Mouse (Mus musculus) natural killer cell, adult 2 months (primary cell): ENCODE results near the gene Nkpd1.

Experiments
- DNase-seq, 2 experiments: peaks; one replicate each; pipeline ENCODE4 v3.0.0; 2022; ENCODE audit warnings: low spot score in 2 of 2

The Nkpd1 gene

DNA sequence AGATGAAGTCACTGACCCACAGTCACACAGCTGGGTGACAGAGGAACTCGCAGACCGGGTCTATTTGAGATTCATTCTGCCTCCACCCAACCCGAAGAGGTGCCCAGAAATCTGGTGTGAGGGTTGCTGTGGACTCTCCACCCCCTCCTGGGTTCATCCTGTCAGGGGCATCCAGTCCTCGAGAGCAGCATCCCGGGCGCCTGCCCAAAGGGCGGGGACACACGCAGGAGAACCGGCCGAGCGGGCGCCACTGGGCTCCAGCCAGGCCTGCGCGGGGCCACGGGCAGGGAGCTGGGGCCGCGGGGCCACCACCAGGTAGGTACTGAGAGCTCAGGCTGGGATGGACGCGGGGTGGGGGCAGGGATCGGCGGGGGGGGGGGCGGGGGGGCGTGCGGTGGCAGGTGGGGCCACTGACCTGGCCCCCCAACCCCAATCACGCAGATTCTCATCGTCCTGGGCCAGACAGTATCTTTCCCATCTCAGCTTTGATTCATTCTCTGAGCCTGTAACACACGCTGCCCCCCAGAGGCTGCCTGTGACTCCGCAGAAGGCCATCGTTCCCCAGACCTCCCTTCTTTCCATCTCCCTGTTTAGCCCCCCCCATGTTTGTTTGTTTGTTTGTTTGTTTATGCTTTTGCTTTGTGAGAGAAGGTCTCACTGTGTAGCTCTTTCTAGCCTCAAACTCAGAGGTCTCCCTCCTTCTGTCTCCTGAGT, at the start of gene Nkpd1:
TSS of gene Nkpd1 (plus strand) at position 187 of the 714 bp plus-strand sequence.
- DNase-seq, result no peak

- DNase-seq, result no peak
Observed at GRCm38 (mm10) chr7:19468279-19468678, 49.4 kb upstream of the Nkpd1 start.

DNA sequence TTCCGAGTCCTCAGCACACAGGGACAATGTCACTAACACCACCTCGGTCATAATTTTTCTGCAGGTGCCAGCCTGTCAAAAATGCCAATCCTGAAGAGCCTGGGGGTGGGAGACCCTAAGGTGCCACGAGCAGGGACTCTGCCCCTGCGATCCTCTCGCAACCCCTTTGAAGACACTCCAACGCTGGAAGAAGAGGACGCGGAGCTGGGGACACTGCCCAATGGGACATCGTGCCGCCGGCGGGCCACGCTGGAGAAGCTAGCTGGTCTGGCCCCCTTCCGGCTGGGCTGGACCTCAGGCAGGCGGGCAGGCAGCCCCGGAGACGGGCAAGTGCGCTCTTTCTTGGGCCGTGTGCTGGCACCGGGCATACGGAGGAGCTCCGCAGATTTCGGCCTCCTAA, 48.2 kb upstream of the Nkpd1 start:
- DNase-seq, result no peak

GRCm38 (mm10) chr7:19470308-19470707, 47.3 kb upstream of the Nkpd1 start:
- DNase-seq, result no peak

- DNase-seq, result peak in 1 of 2 experiments; percentile 14
Observed at GRCm38 (mm10) chr7:19472403-19472802, 45.2 kb upstream of the Nkpd1 start.

DNA sequence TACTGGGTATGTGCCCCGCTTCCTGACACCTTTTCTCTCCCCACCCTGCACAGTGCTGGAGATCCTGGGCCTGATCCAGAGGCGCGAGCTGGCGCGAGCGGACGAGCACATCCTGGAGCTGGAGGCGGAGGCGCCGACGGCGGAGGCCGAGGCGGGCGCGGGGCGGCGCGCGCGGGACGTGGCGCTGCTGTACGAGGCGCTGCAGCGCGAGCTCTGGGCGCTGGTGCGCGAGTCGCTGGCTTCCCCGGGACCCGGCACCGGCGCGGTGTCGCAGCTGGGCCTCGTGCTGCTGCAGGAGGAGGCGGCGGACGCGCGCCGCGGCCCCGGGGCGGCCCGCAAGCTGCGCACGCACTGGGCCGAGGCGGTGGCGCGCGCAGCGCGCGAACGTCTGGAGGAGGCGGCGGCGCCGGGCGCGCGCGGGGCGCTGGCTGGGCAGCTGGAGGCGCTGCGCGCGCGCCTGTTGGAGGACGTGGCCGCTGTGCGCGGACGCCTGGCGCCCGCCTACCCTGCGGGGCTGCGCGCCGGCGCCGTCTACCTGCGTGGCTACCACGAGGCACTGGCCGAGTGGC, 43.7 kb upstream of the Nkpd1 start:
- DNase-seq, result peak; percentile 19 to 39

GRCm38 (mm10) chr7:19477084-19477483, 40.6 kb upstream of the Nkpd1 start:
- DNase-seq, result no peak

- no peak for DNase-seq
Observed at GRCm38 (mm10) chr7:19477624-19478384, 39.8 kb upstream of the Nkpd1 start.

GRCm38 (mm10) chr7:19483281-19483680, 34.4 kb upstream of the Nkpd1 start:
- no peak for DNase-seq

DNA sequence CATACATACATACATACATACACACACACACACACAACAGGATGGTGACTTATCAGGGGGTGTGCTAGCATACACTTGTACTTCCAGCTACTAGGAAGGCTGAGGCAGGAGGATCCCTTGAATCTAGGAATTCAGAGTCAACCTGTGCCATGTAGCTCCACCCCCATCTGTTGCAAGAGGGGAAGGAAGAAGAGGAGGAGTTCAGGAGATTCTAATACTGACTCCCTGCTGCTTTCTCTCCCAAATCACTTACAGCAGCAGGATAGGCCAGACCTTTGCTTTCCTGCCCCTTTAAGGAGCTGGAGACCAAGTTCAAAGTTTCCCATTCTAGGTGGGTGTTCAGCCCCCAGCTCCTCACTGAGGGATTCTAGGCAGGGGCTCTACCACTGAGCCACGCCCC, 32.1 kb upstream of the Nkpd1 start:
- DNase-seq, result no peak

DNA sequence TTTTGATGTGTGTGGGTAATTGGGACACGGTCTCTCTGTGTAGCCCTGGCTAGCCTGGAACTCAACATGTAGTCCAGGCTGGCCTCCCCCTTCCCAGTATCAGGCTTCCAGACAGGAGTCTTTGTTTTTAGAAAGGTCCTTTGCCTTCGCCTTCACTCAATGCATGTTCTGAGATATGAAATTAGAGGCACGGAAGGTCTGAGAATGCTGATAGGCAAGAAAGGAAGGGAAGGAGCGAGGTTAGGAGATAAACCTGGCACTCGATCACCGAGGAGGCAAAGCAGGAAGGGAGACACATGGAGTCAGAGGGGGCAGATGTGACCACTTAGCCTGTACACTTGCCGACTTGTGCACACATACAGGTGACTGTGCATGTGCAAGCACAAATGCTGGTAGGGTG, 31.1 kb upstream of the Nkpd1 start:
- DNase-seq, result no peak

DNA sequence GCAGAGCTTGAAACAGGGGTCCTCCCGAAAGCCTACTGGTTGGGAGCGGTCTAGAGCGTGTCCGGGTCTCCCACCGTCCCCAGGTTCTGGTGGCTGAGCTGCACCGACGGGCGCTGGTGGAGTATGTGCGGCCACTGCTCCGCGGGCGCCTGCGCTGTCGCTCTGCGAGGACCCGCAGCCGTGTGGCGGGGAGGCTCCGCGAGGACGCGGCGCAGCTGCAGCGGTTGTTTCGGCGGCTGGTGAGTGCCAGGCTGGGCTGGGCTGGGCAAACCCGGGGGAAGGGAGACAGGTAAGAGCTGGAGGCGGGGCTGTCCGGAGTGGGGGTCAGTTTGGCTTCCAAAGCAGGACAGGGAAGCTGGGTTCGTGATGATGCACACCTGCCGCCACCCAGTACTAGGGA, 28.1 kb upstream of the Nkpd1 start:
- no peak for DNase-seq

DNA sequence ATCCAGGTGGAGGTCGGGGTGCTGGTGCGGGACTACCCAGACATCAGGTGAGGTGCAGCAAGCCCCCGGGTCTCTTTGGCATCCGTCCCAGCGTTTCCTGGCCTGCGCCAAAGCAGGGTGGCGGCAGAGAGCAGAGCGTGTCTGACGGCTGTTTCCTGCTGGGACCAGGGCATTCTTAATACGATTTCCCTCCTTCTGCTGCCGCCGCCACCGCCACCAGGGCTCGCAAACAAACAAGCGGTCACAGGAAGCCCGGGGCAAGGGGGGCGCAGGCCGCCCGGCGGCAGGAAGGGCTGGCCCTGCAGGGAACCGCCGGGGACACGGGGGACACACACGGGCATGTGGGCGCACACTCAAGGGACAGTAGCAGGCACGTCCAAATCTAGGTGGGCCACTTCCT, 25.9 kb upstream of the Nkpd1 start:
- DNase-seq, result peak; percentile 40 to 42

- DNase-seq, result no peak
Observed at GRCm38 (mm10) chr7:19494751-19495474, 22.7 kb upstream of the Nkpd1 start.

GRCm38 (mm10) chr7:19495521-19496213, 22.0 kb upstream of the Nkpd1 start:
- DNase-seq, result no peak

GRCm38 (mm10) chr7:19496214-19496555, 21.5 kb upstream of the Nkpd1 start:
- no peak for DNase-seq

GRCm38 (mm10) chr7:19498326-19498725, 19.3 kb upstream of the Nkpd1 start:
- DNase-seq, result no peak

- DNase-seq, result peak in 1 of 2 experiments; percentile 14
Observed at GRCm38 (mm10) chr7:19500420-19501363, 16.9 kb upstream of the Nkpd1 start.

DNA sequence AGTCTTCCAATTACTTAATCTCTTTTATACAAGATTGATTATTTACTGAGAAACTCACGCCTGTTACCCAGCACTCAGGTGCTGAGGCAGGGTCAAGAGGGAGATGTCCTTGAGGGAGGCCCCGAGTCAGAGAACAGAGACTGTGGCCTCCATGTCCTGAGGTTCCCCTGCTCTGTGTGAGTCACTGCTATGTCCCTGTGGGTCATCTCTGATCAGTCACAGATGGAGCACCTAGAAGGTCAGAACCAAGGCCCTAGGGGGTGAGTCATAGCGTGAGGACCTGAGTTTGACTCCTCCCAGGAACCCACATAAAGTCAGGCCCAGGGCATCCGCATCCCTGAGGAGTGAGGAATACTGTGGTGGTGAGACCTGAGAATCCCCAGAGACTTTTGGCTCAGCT, 16.0 kb upstream of the Nkpd1 start:
- no peak for DNase-seq

- DNase-seq, result peak; percentile 31 to 46
Observed at GRCm38 (mm10) chr7:19503481-19504068, 14.1 kb upstream of the Nkpd1 start.
